In genomic region chr15:98804054-98804453, GRCm38 (mm10) we compare ENCODE assay signal across 9 mouse cellular contexts. TPM values are rescaled to one million over a fixed set of nuclear protein-coding genes. Genes with fewer than 3 reads are reported as not detected.
DNase-seq lines count a peak whose midpoint lies in the region; ATAC-seq and TF ChIP-seq lines count a peak whose summit lies in the region.
"Had no signal": no experiment of that assay in that cellular context is flagged by ENCODE, and none has a peak within 500 bp of the region (broad histone marks: within the 10 kb centered on the region; RNA-seq: fewer than 3 reads in every experiment).

No protein-coding gene starts in this region.

- peak; percentile 83 for DNase-seq in forebrain, embryonic 14.5 days (ENCODE audit: low spot score)
- DNase-seq in heart, postnatal 25 days (ENCODE audit: low spot score): peak; percentile 58
- peak; percentile 90 for DNase-seq in layer of hippocampus, adult 11-12 months (ENCODE audit: low spot score)
- DNase-seq in testis, postnatal 10 days (ENCODE audit: low spot score): peak; percentile 93

- ATAC-seq in cerebellum, adult (ENCODE audit: insufficient number of reproducible peaks, low FRiP score, low TSS enrichment): peak; percentile 38; the same call in 1 of the 2 replicates
- peak; percentile 49 for ATAC-seq in forebrain, embryonic 14.5 days
- no peak for ATAC-seq in liver, embryonic 16.5 days (ENCODE audit: low read depth)
- ATAC-seq in neural tube, embryonic 13.5 days (ENCODE audit: low read depth): no peak

- under 1% methylated on average over 32 of the region's 32 CpGs for WGBS in forebrain, embryonic 14.5 days
- whole genome bisulfite sequencing in liver, embryonic 16.5 days (ENCODE audit: insufficient replicate concordance): under 1% methylated on average over 32 of the region's 32 CpGs
- under 1% methylated on average over 32 of the region's 32 CpGs for WGBS in neural tube, embryonic 13.5 days

- no peak overlapping the region for H3K9ac ChIP-seq in ES-Bruce4 (ENCODE audit: low read depth, poor library complexity, severe bottlenecking)
- no peak overlapping the region for H3K9ac ChIP-seq in forebrain, embryonic 14.5 days (ENCODE audit: low read length)
- H3K9ac ChIP-seq in liver, embryonic 16.5 days (ENCODE audit: low read depth, low read length): no peak overlapping the region
- 0 out of 2 replicates have a peak overlapping the region, but pooled peaks have one; percentile 12 for H3K9ac ChIP-seq in neural tube, embryonic 13.5 days

- no peak overlapping the region for H3K4me3 ChIP-seq in ES-Bruce4 (ENCODE audit: low read depth, low read length)
- H3K4me3 ChIP-seq in forebrain, embryonic 14.5 days (ENCODE audit: low read depth, low read length): no peak overlapping the region
- no peak overlapping the region for H3K4me3 ChIP-seq in liver, embryonic 16.5 days (ENCODE audit: low read depth, low read length)
- H3K4me3 ChIP-seq in neural tube, embryonic 13.5 days: peak overlapping the region; percentile 21

- H3K36me3 ChIP-seq in ES-Bruce4 (ENCODE audit: control insufficient read depth, insufficient read depth, low read length, poor library complexity, severe bottlenecking): no peaks in the 10 kb centered on the region
- no peaks in the 10 kb centered on the region for H3K36me3 ChIP-seq in forebrain, embryonic 14.5 days (ENCODE audit: control insufficient read depth, insufficient read depth, low read length)
- no peaks in the 10 kb centered on the region for H3K36me3 ChIP-seq in liver, embryonic 16.5 days (ENCODE audit: control insufficient read depth, insufficient read depth)
- no peaks in the 10 kb centered on the region for H3K36me3 ChIP-seq in neural tube, embryonic 13.5 days

- H3K9me3 ChIP-seq in ES-Bruce4 (replicated peaks; ENCODE audit: control insufficient read depth, insufficient read depth, low read length, poor library complexity, severe bottlenecking): no peaks in the 10 kb centered on the region
- no peaks in the 10 kb centered on the region for H3K9me3 ChIP-seq in forebrain, embryonic 14.5 days (replicated peaks; ENCODE audit: control insufficient read depth, low read length)
- no peaks in the 10 kb centered on the region for H3K9me3 ChIP-seq in liver, embryonic 16.5 days (replicated peaks; ENCODE audit: control insufficient read depth, low read length)
- no peaks in the 10 kb centered on the region for H3K9me3 ChIP-seq in neural tube, embryonic 13.5 days

- intact Hi-C loops in heart, postnatal 25 days (cut with DNase I): no loop called here

- no peak for TF ChIP-seq POLR2A in ES-Bruce4 (IDR thresholded peaks at IDR 0.05; ENCODE audit: insufficient read depth, low read length)

- H3K4me1 ChIP-seq in ES-Bruce4 (ENCODE audit: control insufficient read depth, insufficient read depth, low read length): no peaks in the 10 kb centered on the region
- H3K4me1 ChIP-seq in forebrain, embryonic 14.5 days (ENCODE audit: control insufficient read depth, insufficient read depth, low read length): peaks cover 6% of the 10 kb centered on the region; the same call in 1 of the 2 replicates
- peaks cover 28% of the 10 kb centered on the region for H3K4me1 ChIP-seq in liver, embryonic 16.5 days (ENCODE audit: control insufficient read depth, low read depth, low read length)
- peaks cover 52% of the 10 kb centered on the region for H3K4me1 ChIP-seq in neural tube, embryonic 13.5 days (replicated peaks)

- no peak overlapping the region for H3K27ac ChIP-seq in ES-Bruce4 (ENCODE audit: insufficient read depth, low read length)
- no peak overlapping the region for H3K27ac ChIP-seq in forebrain, embryonic 14.5 days (ENCODE audit: low read depth, low read length)
- no peak overlapping the region for H3K27ac ChIP-seq in liver, embryonic 16.5 days (ENCODE audit: low read length)
- no peak overlapping the region for H3K27ac ChIP-seq in neural tube, embryonic 13.5 days (replicated peaks)

- TF ChIP-seq EP300 in ES-Bruce4 (IDR thresholded peaks at IDR 0.05; ENCODE audit: insufficient read depth, low read depth, low read length): no peak

- peak; percentile 92 for TF ChIP-seq CTCF in ES-Bruce4 (IDR thresholded peaks at IDR 0.05; ENCODE audit: low read depth, low read length)

- H3K27me3 ChIP-seq in ES-Bruce4 (ENCODE audit: control insufficient read depth, insufficient read depth, low read length, poor library complexity, severe bottlenecking): peaks cover 11% of the 10 kb centered on the region; the same call in 1 of the 2 replicates
- peaks cover 94% of the 10 kb centered on the region for H3K27me3 ChIP-seq in forebrain, embryonic 14.5 days (replicated peaks; ENCODE audit: control insufficient read depth, insufficient read depth, low read length)
- peaks cover 100% of the 10 kb centered on the region for H3K27me3 ChIP-seq in liver, embryonic 16.5 days (ENCODE audit: control insufficient read depth, insufficient read depth, low read depth, low read length)
- peaks cover 100% of the 10 kb centered on the region for H3K27me3 ChIP-seq in neural tube, embryonic 13.5 days

- H3K4me2 ChIP-seq in forebrain, embryonic 14.5 days (ENCODE audit: low read length): peak overlapping the region; percentile 32; the same call in 1 of the 2 replicates
- H3K4me2 ChIP-seq in liver, embryonic 16.5 days (ENCODE audit: low read depth, low read length): peak overlapping the region; percentile 36; the same call in 1 of the 2 replicates
- peak overlapping the region; percentile 38 for H3K4me2 ChIP-seq in neural tube, embryonic 13.5 days

RNA-seq across cellular contexts. Expression of gene Ddn, which starts 5.2 kb away (rescaled TPM):
- not detected in 2 replicates for polyA plus RNA-seq in ES-Bruce4 (2011; ENCODE audit: insufficient read depth, insufficient read length, low read depth, missing spikeins)
- polyA plus RNA-seq in forebrain, embryonic 14.5 days (2014; fragmentation: Nextera tagmentation; extraction: Ambion mirVana): 0.33 and 0.57 TPM in 2 replicates
- total RNA-seq in heart, postnatal 25 days (2021): under 1 TPM; 0.21 to 0.59 TPM
- not detected in 2 replicates for polyA plus RNA-seq in liver, embryonic 16.5 days (2015; fragmentation: Nextera tagmentation; extraction: Ambion mirVana)
- polyA plus RNA-seq in neural tube, embryonic 13.5 days (2015; fragmentation: Nextera tagmentation; extraction: Ambion mirVana): 0.50 TPM in 2 replicates

RNA-seq across cellular contexts. Expression of gene Wnt1, which starts 14.4 kb away (rescaled TPM):
- not detected in 2 replicates for polyA plus RNA-seq in ES-Bruce4 (2011; ENCODE audit: insufficient read depth, insufficient read length, low read depth, missing spikeins)
- 0.56 TPM in 1 of 2 replicates, not detected in the other for polyA plus RNA-seq in forebrain, embryonic 14.5 days (2014; fragmentation: Nextera tagmentation; extraction: Ambion mirVana)
- not detected for total RNA-seq in heart, postnatal 25 days (2021)
- not detected in 2 replicates for polyA plus RNA-seq in liver, embryonic 16.5 days (2015; fragmentation: Nextera tagmentation; extraction: Ambion mirVana)
- polyA plus RNA-seq in neural tube, embryonic 13.5 days (2015; fragmentation: Nextera tagmentation; extraction: Ambion mirVana): 3.6 and 3.9 TPM in 2 replicates
- polyA plus RNA-seq: large intestine, adult 2 months had no signal

RNA-seq across cellular contexts. Expression of gene Wnt10b, which starts 26.1 kb away (rescaled TPM):
- polyA plus RNA-seq in ES-Bruce4 (2011; ENCODE audit: insufficient read depth, insufficient read length, low read depth, missing spikeins): 1.7 and 1.8 TPM in 2 replicates
- not detected in 2 replicates for polyA plus RNA-seq in forebrain, embryonic 14.5 days (2014; fragmentation: Nextera tagmentation; extraction: Ambion mirVana)
- under 1 TPM; 0.34 to 0.57 TPM for total RNA-seq in heart, postnatal 25 days (2021)
- not detected in 2 replicates for polyA plus RNA-seq in liver, embryonic 16.5 days (2015; fragmentation: Nextera tagmentation; extraction: Ambion mirVana)
- not detected in 2 replicates for polyA plus RNA-seq in neural tube, embryonic 13.5 days (2015; fragmentation: Nextera tagmentation; extraction: Ambion mirVana)

RNA-seq across cellular contexts. Expression of gene Prkag1, which starts 27.3 kb away (rescaled TPM):
- polyA plus RNA-seq in ES-Bruce4 (2011; ENCODE audit: insufficient read depth, insufficient read length, low read depth, missing spikeins): 51.0 and 61.0 TPM in 2 replicates
- 82.1 and 87.3 TPM in 2 replicates for polyA plus RNA-seq in forebrain, embryonic 14.5 days (2014; fragmentation: Nextera tagmentation; extraction: Ambion mirVana)
- total RNA-seq in heart, postnatal 25 days (2021): 100 to 1,000 TPM in 1 of 2 experiments, 10 to 100 TPM in 1; 90.5 to 103 TPM
- polyA plus RNA-seq in liver, embryonic 16.5 days (2015; fragmentation: Nextera tagmentation; extraction: Ambion mirVana): 86.8 and 90.6 TPM in 2 replicates
- 71.8 and 79.4 TPM in 2 replicates for polyA plus RNA-seq in neural tube, embryonic 13.5 days (2015; fragmentation: Nextera tagmentation; extraction: Ambion mirVana)

RNA-seq across cellular contexts. Expression of gene Arf3, which starts 41.0 kb away (rescaled TPM):
- polyA plus RNA-seq in ES-Bruce4 (2011; ENCODE audit: insufficient read depth, insufficient read length, low read depth, missing spikeins): 58.4 and 59.3 TPM in 2 replicates
- polyA plus RNA-seq in forebrain, embryonic 14.5 days (2014; fragmentation: Nextera tagmentation; extraction: Ambion mirVana): 31.7 and 41.4 TPM in 2 replicates
- 10 to 100 TPM; 18.5 to 20.8 TPM for total RNA-seq in heart, postnatal 25 days (2021)
- 10.5 and 12.0 TPM in 2 replicates for polyA plus RNA-seq in liver, embryonic 16.5 days (2015; fragmentation: Nextera tagmentation; extraction: Ambion mirVana)
- 71.9 and 74.9 TPM in 2 replicates for polyA plus RNA-seq in neural tube, embryonic 13.5 days (2015; fragmentation: Nextera tagmentation; extraction: Ambion mirVana)

Comparison
In these comparisons a context has a peak if more than half of its experiments do, and no peak if none do; other contexts are left out.
1. ATAC-seq: peak in cerebellum, adult (single experiment) and forebrain, embryonic 14.5 days (single experiment); none in liver, embryonic 16.5 days (single experiment) and neural tube, embryonic 13.5 days (single experiment).
2. Peak in every context shown above with its lines, with median percentiles within 50 percentile points of each other: DNase-seq and H3K4me2 ChIP-seq.